Mouse (Mus musculus): ENCODE measurements around the gene Prc1.
A peak's percentile ranks its signal among the peaks of the same experiment; 100 is the strongest.

The Prc1 gene

DNA sequence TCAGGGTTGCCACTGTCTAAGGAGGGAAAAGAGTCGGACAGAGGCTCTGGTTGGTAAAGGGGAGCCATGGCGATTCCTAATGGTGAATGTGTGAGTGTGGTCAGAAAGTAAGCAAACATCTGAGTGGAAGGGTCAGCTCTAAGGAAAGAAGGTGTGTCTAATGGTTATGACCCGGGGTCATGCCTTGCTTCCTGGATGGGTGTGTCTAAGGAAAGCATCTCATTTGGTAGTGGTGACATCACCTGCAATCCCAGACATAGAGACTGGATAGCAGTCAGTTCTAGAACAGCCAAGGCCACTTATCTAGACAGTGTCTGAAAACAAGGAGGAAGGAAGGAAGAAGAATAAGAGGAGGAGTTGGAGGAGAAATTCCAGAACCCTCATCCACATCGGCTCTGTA is 40.6 kb downstream of the Prc1 start:
- DNase-seq (ENCODE audit: low read depth, low spot score) = no peak

- no peak for DNase-seq (ENCODE audit: low read depth, low spot score)
Observed at GRCm38 (mm10) chr7:80336932-80337331, 42.7 kb downstream of the Prc1 start.

DNA sequence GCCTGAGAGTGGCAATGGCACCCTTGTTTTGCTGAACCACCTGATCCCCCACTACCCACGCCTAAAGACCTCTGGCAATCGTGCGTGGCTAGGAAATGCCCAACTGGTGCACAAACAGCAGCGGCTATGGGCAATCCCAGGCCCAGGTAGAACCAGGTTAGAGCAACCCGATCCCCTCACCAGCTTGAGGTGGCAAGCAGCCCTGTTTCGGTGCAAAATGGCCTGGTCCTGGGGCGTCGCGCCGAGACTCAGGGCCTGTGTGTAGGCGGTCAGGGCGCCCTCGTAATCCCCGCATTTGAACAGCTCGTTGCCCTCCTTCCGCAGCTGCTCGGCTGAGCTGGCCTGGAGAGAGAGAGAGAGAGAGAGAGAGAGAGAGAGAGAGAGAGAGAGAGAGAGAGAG is 45.1 kb downstream of the Prc1 start:
- no peak for DNase-seq (ENCODE audit: low read depth, low spot score)

DNA sequence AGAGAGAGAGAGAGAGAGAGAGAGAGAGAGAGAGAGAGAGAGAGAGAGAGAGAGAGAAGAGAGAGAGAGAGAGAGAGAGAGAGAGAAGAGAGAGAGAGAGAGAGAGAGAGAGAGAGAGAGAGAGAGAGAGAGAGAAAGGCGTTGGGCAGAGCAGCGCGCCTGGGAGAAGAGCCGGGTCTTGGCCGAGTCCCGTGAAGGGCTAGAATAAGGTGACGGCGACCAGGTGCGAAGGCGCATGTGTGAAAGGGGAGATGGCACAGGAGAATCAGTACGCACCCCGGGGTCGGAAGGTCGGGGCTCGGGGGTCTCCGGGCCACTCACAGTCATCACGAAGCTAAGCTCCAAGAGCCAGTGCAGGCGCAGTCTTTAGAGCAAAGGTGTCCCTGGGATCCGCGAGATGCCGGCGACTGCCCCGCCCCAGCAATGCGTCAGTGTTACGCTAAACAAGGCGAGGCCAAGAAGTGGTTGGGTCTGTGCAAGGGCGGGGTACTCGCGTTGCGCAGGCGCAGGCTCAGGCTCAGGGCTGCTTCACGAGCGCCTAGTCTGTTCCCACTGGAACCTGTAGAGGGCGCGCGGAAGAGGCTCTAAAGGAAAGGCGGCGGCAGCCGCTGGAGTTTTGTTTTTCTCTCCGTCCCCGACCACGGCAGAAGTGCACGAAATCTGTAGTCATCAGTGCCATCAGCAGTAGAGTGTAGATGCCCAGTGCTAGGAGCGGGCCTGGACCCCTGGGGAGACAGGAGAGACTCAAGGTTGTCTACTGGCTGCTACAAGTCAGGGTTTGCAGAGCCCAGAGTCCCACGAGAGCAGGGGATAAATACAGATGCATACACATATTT is 45.8 kb downstream of the Prc1 start:
- peak; percentile 98 for DNase-seq (ENCODE audit: low read depth, low spot score)

GRCm38 (mm10) chr7:80340793-80341192 is 46.5 kb downstream of the Prc1 start, which contains the start of gene Unc45a:
Unc45a (minus strand) TSS chr7:80341005.
- peak; percentile 83 for DNase-seq (ENCODE audit: low read depth, low spot score)

DNA sequence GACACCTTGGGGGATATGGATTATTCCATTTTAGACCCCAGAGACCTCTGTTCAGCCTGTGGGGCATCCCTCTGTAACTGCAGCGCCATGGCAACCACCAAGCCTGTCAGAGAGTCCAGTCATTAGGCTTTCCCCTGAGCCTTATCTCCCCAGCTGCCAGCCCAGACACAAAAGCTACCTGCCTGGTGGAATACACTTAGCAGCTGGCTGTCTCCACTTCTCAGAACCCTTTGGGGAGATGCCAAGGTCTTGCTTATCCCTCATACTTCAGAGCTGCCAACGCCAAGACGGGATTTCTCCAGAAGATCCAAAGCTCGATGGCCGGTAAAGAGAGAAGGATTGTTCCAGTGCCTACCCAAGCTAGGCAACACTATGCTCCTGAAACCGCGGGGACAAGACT is 47.5 kb downstream of the Prc1 start:
- DNase-seq (ENCODE audit: low read depth, low spot score) = no peak

- peak; percentile 95 for DNase-seq (ENCODE audit: low read depth, low spot score)
Observed at GRCm38 (mm10) chr7:80342858-80343257, 48.6 kb downstream of the Prc1 start, which contains the start of gene Hddc3. Hddc3 (plus strand) TSS chr7:80343104.

DNA sequence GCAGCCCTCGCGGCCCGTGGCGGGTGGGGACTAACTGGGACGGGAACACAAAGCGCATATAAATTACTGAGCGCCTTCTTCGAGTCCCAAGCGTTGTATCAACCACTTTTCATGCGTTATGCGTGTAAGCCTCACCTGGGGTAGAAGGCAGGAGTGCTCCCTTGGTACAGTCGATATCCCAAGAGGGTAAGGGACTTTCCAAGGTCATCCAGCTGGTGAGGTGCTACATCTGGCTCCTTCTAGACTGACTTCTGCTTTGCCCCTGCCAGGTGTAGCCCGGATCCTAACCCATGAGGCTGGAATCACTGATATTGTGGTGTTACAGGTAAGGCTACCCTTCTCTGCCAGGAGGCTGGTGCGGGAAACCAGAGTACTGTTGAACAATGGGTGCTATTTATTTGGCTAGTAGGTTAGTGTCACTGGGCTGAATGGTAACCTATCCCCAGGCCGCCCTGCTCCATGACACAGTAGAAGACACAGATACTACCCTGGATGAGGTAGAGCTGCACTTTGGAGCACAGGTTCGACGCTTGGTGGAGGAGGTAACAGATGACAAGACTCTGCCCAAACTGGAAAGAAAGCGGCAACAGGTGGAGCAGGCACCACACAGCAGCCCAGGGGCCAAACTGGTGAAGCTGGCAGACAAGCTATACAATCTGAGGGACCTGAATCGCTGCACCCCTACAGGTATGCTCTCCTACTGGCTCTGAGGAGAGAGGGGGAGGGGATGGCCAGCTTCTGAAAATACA is 49.2 kb downstream of the Prc1 start:
- no peak for DNase-seq (ENCODE audit: low read depth, low spot score)

GRCm38 (mm10) chr7:80346173-80346572 is 51.9 kb downstream of the Prc1 start:
- no peak for DNase-seq (ENCODE audit: low read depth, low spot score)

DNA sequence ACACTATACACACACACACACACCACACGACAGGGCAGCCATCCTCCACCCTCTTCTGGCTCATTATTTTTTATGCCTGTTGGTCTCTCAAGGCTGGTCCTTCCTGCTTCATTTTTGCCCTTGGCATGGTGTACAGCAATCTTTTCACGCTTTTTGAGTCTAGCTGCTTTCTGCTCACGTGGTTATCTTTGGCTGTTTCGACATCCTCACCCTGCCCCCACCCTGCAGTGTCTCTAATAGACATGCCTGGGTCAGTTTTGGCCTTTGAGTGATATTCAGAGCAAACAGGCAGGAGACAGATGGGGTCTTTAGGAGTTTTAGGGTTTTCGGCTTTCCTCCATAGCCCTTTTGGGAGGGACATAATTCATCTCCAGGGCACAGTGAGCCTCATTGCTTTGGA is 52.6 kb downstream of the Prc1 start:
- no peak for DNase-seq (ENCODE audit: low read depth, low spot score)

DNA sequence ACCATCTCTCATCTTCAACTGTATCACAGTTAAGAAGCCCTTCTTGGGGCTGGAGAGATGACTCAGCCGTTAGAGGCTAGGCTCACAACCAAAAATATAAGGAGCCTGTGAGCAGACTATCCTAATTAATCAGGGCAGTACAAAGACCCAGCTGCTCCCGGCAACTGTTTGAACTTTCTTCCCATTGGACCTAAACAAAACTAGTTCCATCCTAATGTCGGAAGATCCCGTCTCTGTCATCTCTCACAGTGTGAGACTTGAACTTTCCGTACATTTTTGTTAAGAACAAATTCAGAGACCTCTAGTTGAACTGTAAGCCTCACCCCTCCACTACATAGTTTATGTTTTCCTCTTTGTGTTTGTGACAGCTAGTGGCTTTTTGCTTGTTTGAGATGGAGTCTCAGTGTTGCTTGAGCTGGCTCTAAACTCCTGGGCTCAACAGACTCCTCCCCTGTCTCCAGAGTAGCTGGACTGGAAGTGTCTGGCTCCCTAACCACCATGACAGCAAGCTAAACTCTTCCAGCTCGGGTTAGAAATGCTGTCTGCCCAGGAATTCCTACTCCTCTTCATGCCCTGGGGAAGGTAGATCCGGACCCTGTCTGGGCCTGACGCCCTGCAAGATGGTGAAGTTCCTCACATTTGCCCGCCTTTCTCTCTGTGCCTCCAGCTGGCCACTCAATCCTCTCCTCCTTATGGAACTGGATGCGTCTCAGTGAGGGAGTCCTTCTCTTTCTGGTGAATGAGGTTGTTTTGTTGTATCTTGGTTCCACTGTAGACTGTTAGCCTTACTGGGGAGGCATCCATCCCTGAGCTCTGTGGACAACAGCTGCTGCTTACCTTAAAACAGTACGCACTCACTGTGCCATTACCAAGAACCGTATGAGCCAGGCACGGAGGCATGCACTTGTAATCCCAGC is 53.7 kb downstream of the Prc1 start:
- DNase-seq (ENCODE audit: low read depth, low spot score) = no peak

- DNase-seq (ENCODE audit: low read depth, low spot score) = no peak
Observed at GRCm38 (mm10) chr7:80350808-80351207, 56.6 kb downstream of the Prc1 start.

DNA sequence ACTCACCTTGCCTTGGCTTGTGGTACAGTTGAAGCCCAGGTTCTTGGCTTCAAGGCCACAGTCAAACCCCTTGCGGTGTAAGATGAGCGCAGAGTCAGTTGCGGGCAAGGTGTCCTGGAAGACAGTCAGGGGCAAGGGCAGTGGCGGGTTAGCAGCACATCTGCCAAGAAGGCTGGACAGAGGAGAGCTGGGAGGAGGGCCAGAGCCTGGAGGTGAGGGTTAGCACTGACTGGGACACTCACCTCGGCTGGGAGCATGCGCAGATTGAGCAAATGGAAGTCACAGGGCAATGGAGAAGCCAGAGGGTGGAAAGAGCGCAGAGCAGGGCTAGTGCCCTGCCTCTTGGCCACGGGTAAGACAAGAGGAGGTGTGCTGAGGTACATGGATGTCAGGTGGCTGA is 58.7 kb downstream of the Prc1 start:
- DNase-seq (ENCODE audit: low read depth, low spot score) = no peak

- no peak for DNase-seq (ENCODE audit: low read depth, low spot score)
Observed at GRCm38 (mm10) chr7:80356351-80356750, 62.1 kb downstream of the Prc1 start.

- DNase-seq (ENCODE audit: low read depth, low spot score) = no peak
Observed at GRCm38 (mm10) chr7:80357156-80357555, 62.9 kb downstream of the Prc1 start.

GRCm38 (mm10) chr7:80358039-80358438 is 63.8 kb downstream of the Prc1 start:
- no peak for DNase-seq (ENCODE audit: low read depth, low spot score)

GRCm38 (mm10) chr7:80360435-80360834 is 66.2 kb downstream of the Prc1 start:
- DNase-seq (ENCODE audit: low read depth, low spot score) = no peak

DNA sequence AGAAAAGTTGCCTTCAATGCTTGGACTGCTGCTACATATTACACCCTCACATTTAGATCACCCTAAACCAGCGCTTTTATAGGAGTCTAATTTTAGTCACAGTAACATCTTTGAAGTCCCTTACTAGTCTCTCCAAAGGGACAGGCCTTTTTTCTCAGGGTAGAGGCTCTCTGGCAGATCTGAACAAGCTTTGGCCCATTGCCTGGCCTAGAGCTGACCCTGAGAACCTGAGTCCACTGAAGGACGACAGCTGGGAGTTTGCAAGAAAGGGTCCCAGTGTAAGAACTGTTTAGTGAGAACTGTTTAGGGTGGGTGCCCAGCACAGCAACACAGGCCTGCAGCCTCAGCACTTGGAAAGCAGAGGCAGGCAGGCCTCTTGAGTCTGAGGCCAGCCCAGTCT is 71.5 kb downstream of the Prc1 start:
- DNase-seq (ENCODE audit: low read depth, low spot score) = no peak

All from ES-CJ7 (cell line).